Mouse (Mus musculus): ENCODE data around the gene Ddost. TPM values are rescaled to one million over a fixed set of nuclear protein-coding genes. Genes with fewer than 3 reads are reported as not detected.

Ddost gene
- polyA plus RNA-seq, 2 experiments = 342 to 344 TPM

DNA sequence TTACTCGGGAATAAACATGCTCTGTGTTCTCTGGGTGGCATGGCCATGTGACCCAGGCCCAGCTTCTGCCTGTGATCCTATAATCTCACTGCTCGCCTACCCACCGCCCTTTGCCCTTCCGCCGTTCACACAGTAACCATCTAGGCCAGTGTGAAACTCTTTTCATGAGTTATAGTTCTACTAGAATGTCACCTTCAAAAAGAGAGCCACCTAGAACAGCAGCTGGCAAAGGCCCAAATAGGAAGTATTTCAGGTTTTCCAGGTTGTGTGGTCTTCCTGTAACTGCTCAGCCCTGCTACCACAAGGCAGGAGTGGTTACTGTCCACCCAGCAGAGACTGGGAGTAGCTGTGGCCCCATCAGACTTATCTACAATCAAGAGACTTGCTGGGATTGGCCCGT is 38.2 kb downstream of the Ddost start:
- no peak overlapping the region for H3K4me2 ChIP-seq (replicated peaks; ENCODE audit: low read depth, low read length, severe bottlenecking)
- no peaks in the 10 kb centered on the region for H3K27me3 ChIP-seq (ENCODE audit: control insufficient read depth, insufficient read depth, low read length)
- no peaks in the 10 kb centered on the region for H3K36me3 ChIP-seq (ENCODE audit: control insufficient read depth, insufficient read depth, low read length)
- DNase-seq (ENCODE audit: low spot score) (no peak), ATAC-seq (ENCODE audit: low FRiP score, low read depth) (no peak)
- no peak overlapping the region for H3K4me3 ChIP-seq (replicated peaks; ENCODE audit: low read length)
- H3K9me3 ChIP-seq (ENCODE audit: control insufficient read depth, low read length) = no peaks in the 10 kb centered on the region
- 66% methylated on average over 6 of the region's 6 CpGs for WGBS
- H3K27ac ChIP-seq (replicated peaks; ENCODE audit: low read depth, low read length) = no peak overlapping the region
- H3K9ac ChIP-seq (ENCODE audit: low read depth, low read length, severe bottlenecking) = peak overlapping the region; percentile 12; the same call in 1 of the 2 replicates
- peaks cover 8% of the 10 kb centered on the region; the same call in 1 of the 2 replicates for H3K4me1 ChIP-seq (ENCODE audit: control insufficient read depth, insufficient read depth, low read length)
- TF ChIP-seq POLR2A (IDR thresholded peaks at IDR 0.05; ENCODE audit: borderline replicate concordance, extremely low read depth, insufficient read depth, insufficient read length) = no peak

DNA sequence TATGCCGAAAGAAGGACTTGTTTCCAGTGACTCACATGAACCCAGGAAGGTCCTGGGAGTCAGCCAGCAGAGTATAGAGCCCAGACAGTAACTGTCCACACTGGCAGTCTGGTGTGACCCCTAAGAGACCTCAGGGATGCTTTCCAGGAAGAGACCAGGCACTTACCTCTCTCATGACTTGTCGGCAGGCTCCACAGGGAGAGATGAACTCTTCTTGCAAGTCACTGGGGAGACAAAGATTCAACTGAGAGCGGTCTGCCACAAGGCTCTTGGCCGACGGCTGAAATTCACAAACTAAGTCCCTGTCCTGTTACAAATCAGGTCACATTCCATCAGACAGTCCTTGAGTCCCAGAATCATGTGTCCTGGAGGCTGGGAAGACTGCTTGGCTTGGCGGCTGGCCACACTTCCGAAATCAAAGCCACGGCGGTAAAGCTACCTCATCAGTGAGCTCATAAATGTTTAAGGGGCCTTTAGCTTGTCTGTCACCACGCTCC is 38.9 kb downstream of the Ddost start:
- no peak overlapping the region for H3K4me2 ChIP-seq (replicated peaks; ENCODE audit: low read depth, low read length, severe bottlenecking)
- H3K27me3 ChIP-seq (ENCODE audit: control insufficient read depth, insufficient read depth, low read length) = no peaks in the 10 kb centered on the region
- ATAC-seq (ENCODE audit: low FRiP score, low read depth) = no peak
- no peak for TF ChIP-seq POLR2A (IDR thresholded peaks at IDR 0.05; ENCODE audit: borderline replicate concordance, extremely low read depth, insufficient read depth, insufficient read length)
- H3K36me3 ChIP-seq (ENCODE audit: control insufficient read depth, insufficient read depth, low read length) = no peaks in the 10 kb centered on the region
- no peak overlapping the region for H3K4me3 ChIP-seq (replicated peaks; ENCODE audit: low read length)
- no peaks in the 10 kb centered on the region for H3K9me3 ChIP-seq (ENCODE audit: control insufficient read depth, low read length)
- WGBS = 31% methylated on average over 10 of the region's 10 CpGs
- peaks cover 8% of the 10 kb centered on the region; the same call in 1 of the 2 replicates for H3K4me1 ChIP-seq (ENCODE audit: control insufficient read depth, insufficient read depth, low read length)
- DNase-seq (ENCODE audit: low spot score) = no peak
- no peak overlapping the region for H3K27ac ChIP-seq (replicated peaks; ENCODE audit: low read depth, low read length)
- H3K9ac ChIP-seq (ENCODE audit: low read depth, low read length, severe bottlenecking) = peak overlapping the region; percentile 12; the same call in 1 of the 2 replicates

DNA sequence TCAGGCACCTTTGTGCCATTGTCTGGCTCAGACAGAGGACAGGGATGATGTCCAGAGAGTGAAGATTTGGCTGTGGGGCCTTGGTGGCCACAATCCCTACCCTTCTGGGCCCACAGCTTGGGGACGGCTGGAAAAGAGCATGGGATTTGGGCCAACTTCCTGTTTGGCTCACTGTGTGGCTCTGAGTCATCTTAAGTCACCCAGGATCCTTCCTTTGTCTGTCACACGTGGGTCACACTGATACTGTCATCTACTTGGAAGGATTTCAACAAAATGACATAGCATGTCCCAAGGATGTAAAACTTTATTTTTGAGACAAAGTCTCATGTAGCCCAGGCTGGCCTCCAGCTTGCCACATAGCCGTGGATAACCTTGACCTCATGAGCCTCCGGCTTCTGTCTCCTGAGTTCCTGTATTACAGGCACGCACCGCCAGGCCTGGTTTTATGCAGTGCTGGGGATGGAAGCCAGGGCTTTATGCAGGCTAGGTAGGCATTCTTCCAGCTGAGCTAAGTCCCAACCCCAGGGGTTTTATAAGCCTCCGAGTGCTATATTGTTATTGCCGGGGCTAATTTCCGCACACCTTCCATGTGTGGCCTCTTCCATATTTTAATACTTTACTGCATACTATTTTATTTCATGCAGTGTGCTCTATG is 40.5 kb downstream of the Ddost start:
- no peaks in the 10 kb centered on the region for H3K36me3 ChIP-seq (ENCODE audit: control insufficient read depth, insufficient read depth, low read length)
- no peak overlapping the region for H3K27ac ChIP-seq (replicated peaks; ENCODE audit: low read depth, low read length)
- H3K4me1 ChIP-seq (ENCODE audit: control insufficient read depth, insufficient read depth, low read length) = peaks cover 8% of the 10 kb centered on the region; the same call in 1 of the 2 replicates
- 57% methylated on average over 9 of the region's 9 CpGs for WGBS
- H3K27me3 ChIP-seq (ENCODE audit: control insufficient read depth, insufficient read depth, low read length) = no peaks in the 10 kb centered on the region
- H3K9me3 ChIP-seq (ENCODE audit: control insufficient read depth, low read length) = no peaks in the 10 kb centered on the region
- no peak for TF ChIP-seq POLR2A (IDR thresholded peaks at IDR 0.05; ENCODE audit: borderline replicate concordance, extremely low read depth, insufficient read depth, insufficient read length)
- DNase-seq (ENCODE audit: low spot score) (no peak), ATAC-seq (ENCODE audit: low FRiP score, low read depth) (no peak)
- H3K4me2 ChIP-seq (replicated peaks; ENCODE audit: low read depth, low read length, severe bottlenecking) = no peak overlapping the region
- no peak overlapping the region for H3K9ac ChIP-seq (ENCODE audit: low read depth, low read length, severe bottlenecking)
- H3K4me3 ChIP-seq (replicated peaks; ENCODE audit: low read length) = no peak overlapping the region

- ATAC-seq (ENCODE audit: low FRiP score, low read depth) = no peak
- no peaks in the 10 kb centered on the region for H3K27me3 ChIP-seq (ENCODE audit: control insufficient read depth, insufficient read depth, low read length)
- no peak overlapping the region for H3K4me3 ChIP-seq (replicated peaks; ENCODE audit: low read length)
- H3K36me3 ChIP-seq (ENCODE audit: control insufficient read depth, insufficient read depth, low read length) = no peaks in the 10 kb centered on the region
- no peak for DNase-seq (ENCODE audit: low spot score)
- H3K4me2 ChIP-seq (replicated peaks; ENCODE audit: low read depth, low read length, severe bottlenecking) = no peak overlapping the region
- TF ChIP-seq POLR2A (IDR thresholded peaks at IDR 0.05; ENCODE audit: borderline replicate concordance, extremely low read depth, insufficient read depth, insufficient read length) = no peak
- no peaks in the 10 kb centered on the region; the same call in 1 of the 2 replicates for H3K9me3 ChIP-seq (ENCODE audit: control insufficient read depth, low read length)
- WGBS = 81% methylated on average over 1 of the region's 1 CpGs
- peaks cover 8% of the 10 kb centered on the region; the same call in 1 of the 2 replicates for H3K4me1 ChIP-seq (ENCODE audit: control insufficient read depth, insufficient read depth, low read length)
- no peak overlapping the region for H3K27ac ChIP-seq (replicated peaks; ENCODE audit: low read depth, low read length)
- H3K9ac ChIP-seq (ENCODE audit: low read depth, low read length, severe bottlenecking) = no peak overlapping the region
Measured at GRCm38 (mm10) chr4:138347280-138347679, 42.8 kb downstream of the Ddost start.

DNA sequence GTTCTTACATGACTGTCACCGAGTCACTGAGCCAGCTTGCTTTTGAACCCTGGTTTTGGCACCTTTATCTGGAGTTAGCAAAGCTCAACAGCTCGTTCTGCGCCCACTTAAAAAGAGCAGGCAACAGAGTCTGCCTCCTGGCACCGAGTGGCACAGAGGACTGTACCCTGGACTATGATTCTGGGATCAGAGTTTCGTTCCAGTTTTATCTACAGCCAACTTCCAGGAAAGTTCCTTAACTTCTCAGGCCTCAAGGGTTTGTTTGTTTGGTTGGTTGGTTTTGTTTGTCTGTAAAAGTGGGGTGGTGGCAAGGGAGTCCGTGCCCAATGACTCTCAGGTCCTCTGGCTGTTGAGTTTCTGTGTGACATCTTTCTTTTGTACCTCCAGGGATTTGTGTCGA is 44.2 kb downstream of the Ddost start:
- Histone ChIP-seq H3K9me3 (ENCODE audit: control insufficient read depth, low read length) (no peaks in the 10 kb centered on the region; the same call in 1 of the 2 replicates), H3K36me3 (ENCODE audit: control insufficient read depth, insufficient read depth, low read length) (no peaks in the 10 kb centered on the region), H3K9ac (ENCODE audit: low read depth, low read length, severe bottlenecking) (no peak overlapping the region), H3K4me2 (replicated peaks; ENCODE audit: low read depth, low read length, severe bottlenecking) (no peak overlapping the region), H3K27ac (replicated peaks; ENCODE audit: low read depth, low read length) (no peak overlapping the region), H3K4me3 (replicated peaks; ENCODE audit: low read length) (no peak overlapping the region), H3K27me3 (ENCODE audit: control insufficient read depth, insufficient read depth, low read length) (no peaks in the 10 kb centered on the region), H3K4me1 (ENCODE audit: control insufficient read depth, insufficient read depth, low read length) (peaks cover under 1% of the 10 kb centered on the region; the same call in 1 of the 2 replicates)
- ATAC-seq (ENCODE audit: low FRiP score, low read depth) (no peak), DNase-seq (ENCODE audit: low spot score) (no peak)
- TF ChIP-seq POLR2A (IDR thresholded peaks at IDR 0.05; ENCODE audit: borderline replicate concordance, extremely low read depth, insufficient read depth, insufficient read length) = no peak
- WGBS = 77% methylated on average over 7 of the region's 7 CpGs

Data from limb, embryonic 14.5 days (tissue).